Comparison of ENCODE assay signal across 22 mouse cellular contexts in the genomic region with DNA sequence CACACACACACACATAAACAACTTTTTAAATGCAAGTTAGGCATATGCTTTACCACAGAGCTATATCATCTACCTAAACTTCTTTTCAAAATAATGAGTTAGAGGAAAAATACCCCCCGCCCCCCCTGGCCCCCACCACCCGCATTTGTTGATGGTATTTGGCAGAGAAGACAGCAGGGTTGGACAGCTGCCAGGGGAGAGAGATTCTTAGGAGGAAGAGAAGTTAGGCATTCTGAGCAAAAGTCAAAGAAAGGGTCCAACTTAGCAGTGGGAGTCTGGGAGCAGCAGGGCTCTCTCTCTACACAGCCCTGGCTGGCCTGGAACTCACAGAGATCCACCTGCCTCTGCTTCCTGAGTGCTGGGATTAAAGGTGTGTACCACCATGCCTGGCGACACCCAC.
"Had no signal": no experiment of that assay in that cellular context is flagged by ENCODE, and none has a peak within 500 bp of the region (broad histone marks: within the 10 kb centered on the region; RNA-seq: fewer than 3 reads in every experiment).

No protein-coding gene starts in this region.

- H3K4me3 ChIP-seq: gastrocnemius, adult 2 months; heart, embryonic 10.5 days; heart, embryonic 12.5 days; hindbrain, embryonic 10.5 days; hindbrain, embryonic 12.5 days; intestine, embryonic 15.5 days; layer of hippocampus, adult 2 months; left cerebral cortex, adult 2 months; limb, embryonic 10.5 days; limb, embryonic 12.5 days had no signal

- H3K9me3 ChIP-seq: heart, embryonic 10.5 days; heart, embryonic 12.5 days; hindbrain, embryonic 10.5 days; hindbrain, embryonic 12.5 days; intestine, embryonic 15.5 days; limb, embryonic 10.5 days; limb, embryonic 12.5 days had no signal

- H3K9ac ChIP-seq: heart, embryonic 12.5 days; hindbrain, embryonic 12.5 days; hindbrain, embryonic 14.5 days; intestine, embryonic 15.5 days; limb, embryonic 12.5 days; liver, embryonic 14.5 days had no signal

- ATAC-seq: hindbrain, embryonic 16.5 days; inflammation-experienced regulatory T-cells, adult 6 months; intestine, embryonic 15.5 days; intestine, postnatal 0 days had no signal

- H3K4me1 ChIP-seq: heart, embryonic 10.5 days; heart, embryonic 12.5 days; hindbrain, embryonic 10.5 days; hindbrain, embryonic 12.5 days; limb, embryonic 10.5 days; limb, embryonic 12.5 days had no signal

- H3K27ac ChIP-seq: gastrocnemius, adult 2 months; heart, embryonic 10.5 days; hindbrain, embryonic 10.5 days; hindbrain, embryonic 12.5 days; hindbrain, embryonic 14.5 days; intestine, embryonic 15.5 days; kidney, postnatal 0 days; layer of hippocampus, adult 2 months; left cerebral cortex, adult 2 months; limb, embryonic 10.5 days; limb, embryonic 12.5 days; liver, embryonic 14.5 days had no signal

- H3K27me3 ChIP-seq: heart, embryonic 12.5 days; hindbrain, embryonic 12.5 days; intestine, embryonic 15.5 days; limb, embryonic 12.5 days had no signal

- DNase-seq: gastrocnemius, adult 2 months; gastrocnemius, postnatal 10 days; gastrocnemius, postnatal 25 days; heart, postnatal 10 days; heart, postnatal 4 days; liver had no signal

- H3K36me3 ChIP-seq: heart, embryonic 10.5 days; heart, embryonic 12.5 days; hindbrain, embryonic 10.5 days; hindbrain, embryonic 12.5 days; intestine, embryonic 15.5 days; limb, embryonic 10.5 days; limb, embryonic 12.5 days had no signal

- H3K4me2 ChIP-seq: heart, embryonic 12.5 days; hindbrain, embryonic 12.5 days; hindbrain, embryonic 14.5 days; intestine, embryonic 15.5 days; limb, embryonic 12.5 days; liver, embryonic 11.5 days had no signal
